16 mouse cellular contexts compared by ENCODE assay signal in the genomic region with DNA sequence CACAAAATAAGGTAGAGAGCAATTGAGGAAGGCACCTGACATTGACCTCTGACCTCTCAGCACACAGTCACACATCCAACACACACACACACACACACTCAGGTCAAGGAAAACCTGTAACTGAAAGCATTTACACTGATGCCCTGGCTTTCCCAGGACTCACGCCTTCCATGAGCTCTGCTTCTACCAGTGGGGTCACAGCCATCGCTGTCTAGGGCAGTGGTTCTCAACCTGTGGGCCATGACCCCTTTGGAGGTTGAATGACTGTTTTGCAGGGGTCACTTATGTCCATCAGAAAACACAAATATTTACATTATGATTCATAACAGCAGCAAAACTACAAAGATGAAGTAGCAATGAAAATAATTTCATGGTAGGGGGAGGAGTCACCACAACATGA.
"Had no signal": no experiment of that assay in that cellular context is flagged by ENCODE, and none has a peak within 500 bp of the region (broad histone marks: within the 10 kb centered on the region; RNA-seq: fewer than 3 reads in every experiment).

No protein-coding gene starts in this region.

- DNase-seq: liver, postnatal 0 days; lung, adult 2 months; lung, postnatal 14 days; lung, postnatal 36 days; midbrain, embryonic 14.5 days; right cerebral cortex, postnatal 14 days; thymus, adult 18-20 months; thymus, postnatal 14 days; thymus, postnatal 36 days had no signal

- H3K9ac ChIP-seq: liver, embryonic 15.5 days; liver, postnatal 0 days; lung, embryonic 15.5 days; midbrain, embryonic 12.5 days; neural tube, embryonic 12.5 days; stomach, embryonic 15.5 days had no signal

- ATAC-seq: liver, postnatal 0 days; lung, postnatal 0 days had no signal

- H3K27me3 ChIP-seq: liver, embryonic 15.5 days; lung, embryonic 15.5 days; midbrain, embryonic 12.5 days; neural tube, embryonic 12.5 days; stomach, embryonic 15.5 days had no signal

- H3K27ac ChIP-seq: liver, embryonic 15.5 days; lung, embryonic 15.5 days; macrophage; midbrain, embryonic 12.5 days; neural tube, embryonic 12.5 days; stomach, embryonic 15.5 days had no signal

- H3K4me2 ChIP-seq: liver, embryonic 15.5 days; lung, embryonic 15.5 days; midbrain, embryonic 12.5 days; neural tube, embryonic 12.5 days; stomach, embryonic 15.5 days had no signal

- H3K4me3 ChIP-seq: liver, embryonic 15.5 days; lung, embryonic 15.5 days; midbrain, embryonic 12.5 days; neural tube, embryonic 12.5 days; stomach, embryonic 15.5 days had no signal

- H3K9me3 ChIP-seq: liver, embryonic 15.5 days; lung, embryonic 15.5 days; midbrain, embryonic 12.5 days; neural tube, embryonic 12.5 days; stomach, embryonic 15.5 days had no signal

- H3K36me3 ChIP-seq: liver, embryonic 15.5 days; lung, embryonic 15.5 days; midbrain, embryonic 12.5 days; neural tube, embryonic 12.5 days; stomach, embryonic 15.5 days had no signal

- H3K4me1 ChIP-seq: lung, embryonic 15.5 days; midbrain, embryonic 12.5 days; neural tube, embryonic 12.5 days; stomach, embryonic 15.5 days had no signal
